Mouse (Mus musculus) spleen, postnatal 4 days (tissue): ENCODE results near the gene Unc45b.

Experiments
- DNase-seq, 2 experiments: peaks; one replicate each; pipeline ENCODE4 v3.0.0; 2022; ENCODE audit warnings: low spot score in 2 of 2

The Unc45b gene

GRCm38 (mm10) chr11:82910250-82910649, at the start of gene Unc45b:
Unc45b (plus strand) TSS chr11:82910550.
- DNase-seq: no peak

DNA sequence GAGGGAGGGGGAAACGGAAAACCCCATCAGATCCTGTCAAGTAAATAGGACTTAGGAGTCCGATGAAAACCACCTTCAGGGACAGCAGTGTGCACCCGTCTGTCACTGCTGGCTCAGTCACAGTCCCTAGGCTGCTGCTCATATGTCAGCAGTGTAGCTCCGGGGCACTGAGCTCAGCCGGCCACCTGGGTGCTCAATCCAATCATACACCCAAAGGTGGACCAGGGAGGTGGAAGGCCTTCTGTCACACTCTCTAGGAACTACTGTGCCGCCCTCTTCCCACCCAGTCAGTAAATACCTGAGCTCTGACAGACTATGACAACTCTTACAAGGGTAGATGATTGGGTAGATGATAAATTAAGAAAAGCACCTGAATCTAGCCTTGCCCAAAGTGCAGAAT, 49.6 kb upstream of the Unc45b start:
- DNase-seq: no peak

DNA sequence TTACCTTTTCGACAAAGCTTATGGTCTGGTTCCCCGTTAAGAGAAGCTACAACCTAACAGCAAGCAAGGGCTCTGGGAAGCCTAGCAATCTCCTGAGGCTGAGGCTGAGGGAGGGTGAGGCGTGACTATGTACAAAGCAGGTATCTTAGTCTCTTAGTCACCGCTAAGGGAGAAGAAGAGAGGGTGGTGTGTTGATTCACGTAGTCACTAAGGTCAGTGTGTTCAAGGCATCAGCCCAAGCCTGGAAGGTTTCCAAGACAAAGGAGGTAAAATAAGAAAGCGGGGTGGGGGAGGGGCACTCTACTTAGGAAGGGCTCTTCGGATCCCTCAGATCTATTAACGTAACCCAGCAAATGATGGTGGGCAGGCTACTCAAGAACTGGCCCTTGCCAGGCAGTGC, 48.8 kb upstream of the Unc45b start:
- DNase-seq: no peak

DNA sequence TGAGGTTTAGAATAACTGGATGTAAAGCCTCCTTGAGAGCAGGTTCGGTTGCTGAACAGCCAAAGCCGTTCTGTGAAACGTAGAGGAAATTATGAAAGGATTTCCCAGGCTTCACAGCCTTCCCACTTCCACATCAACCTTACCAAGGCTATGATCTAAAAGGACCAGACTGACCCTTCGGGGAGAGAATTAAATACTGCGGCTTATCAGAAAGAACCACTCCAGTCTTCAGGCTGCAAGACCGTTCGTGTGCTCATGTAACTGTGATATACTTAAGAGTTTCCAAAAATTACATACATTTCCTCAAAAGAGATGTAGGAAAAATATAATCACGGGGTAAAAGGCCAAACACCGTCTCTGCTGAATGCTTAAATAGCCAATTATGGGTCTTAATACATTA, 47.7 kb upstream of the Unc45b start:
- DNase-seq: no peak

- no peak for DNase-seq
These were observed 47.3 kb upstream of the Unc45b start for GRCm38 (mm10) chr11:82863059-82863458.

GRCm38 (mm10) chr11:82863488-82863931, 46.8 kb upstream of the Unc45b start:
- no peak for DNase-seq

DNA sequence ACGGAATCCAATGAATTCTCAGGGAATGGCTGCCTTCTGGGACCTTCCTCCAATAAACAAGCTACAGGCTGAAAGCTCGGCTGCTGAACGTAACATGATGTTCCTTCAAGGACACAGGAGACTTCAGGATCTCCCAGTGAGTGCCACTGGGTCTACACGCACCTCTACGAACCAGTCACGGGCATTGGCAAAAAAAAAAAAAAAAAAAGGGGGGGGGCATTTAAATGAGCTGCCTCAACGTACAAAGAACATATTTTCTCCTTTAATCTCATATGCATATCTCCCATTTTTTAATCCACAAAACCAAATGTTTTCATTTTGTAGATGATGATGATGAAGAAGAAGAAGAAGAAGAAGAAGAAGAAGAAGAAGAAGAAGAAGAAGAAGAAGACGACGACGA, 44.4 kb upstream of the Unc45b start:
- DNase-seq: no peak

GRCm38 (mm10) chr11:82866850-82867564, 43.3 kb upstream of the Unc45b start:
- DNase-seq: no peak

DNA sequence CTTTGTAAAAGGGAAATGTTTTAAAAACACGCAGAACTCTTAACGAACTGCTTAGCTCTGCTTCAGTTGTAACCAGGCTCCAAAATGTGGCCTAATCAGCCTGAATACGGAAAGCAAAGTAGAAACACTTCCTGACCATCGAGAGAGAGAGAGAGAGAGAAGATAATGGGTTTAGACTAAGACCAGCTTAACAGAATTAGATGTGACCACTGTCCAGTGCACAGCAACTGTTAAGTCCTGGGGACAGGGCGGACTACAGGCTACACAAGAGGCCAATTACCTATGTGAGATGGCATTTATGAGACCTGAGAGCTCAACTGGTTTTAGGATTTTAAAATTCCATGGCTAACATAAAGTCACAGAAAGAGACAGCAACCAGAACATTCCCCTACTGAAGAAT, 42.4 kb upstream of the Unc45b start:
- no peak for DNase-seq

DNA sequence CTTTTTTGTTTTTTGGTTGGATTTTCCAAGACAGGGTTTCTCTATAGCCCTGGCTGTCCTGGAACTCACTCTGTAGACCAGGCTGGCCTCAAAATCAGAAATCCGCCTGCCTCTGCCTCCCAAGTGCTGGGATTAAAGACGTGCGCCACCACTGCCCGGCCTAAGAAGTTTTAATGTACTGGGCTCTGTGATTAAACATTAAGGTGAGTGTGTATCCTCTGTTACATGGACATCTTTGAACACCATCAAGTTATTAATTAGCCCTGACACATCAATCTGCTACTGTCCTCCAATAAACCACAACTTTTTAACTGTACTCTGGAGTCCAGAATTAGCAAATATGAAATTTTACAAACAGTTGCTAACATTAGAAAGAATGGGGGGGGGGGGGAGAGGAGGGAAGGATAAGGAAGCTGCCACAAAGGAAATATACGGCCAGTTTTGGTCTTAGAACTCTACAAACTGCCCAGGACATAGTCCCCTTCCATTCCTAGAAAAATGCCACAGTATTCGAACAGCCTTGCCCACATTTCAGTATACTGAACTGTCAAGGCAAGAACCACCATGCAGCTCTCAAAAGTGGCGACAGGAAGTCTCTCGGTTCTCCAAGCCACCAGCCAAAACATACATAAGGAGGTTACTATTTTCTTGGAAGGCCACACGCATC, 40.7 kb upstream of the Unc45b start:
- DNase-seq: no peak

DNA sequence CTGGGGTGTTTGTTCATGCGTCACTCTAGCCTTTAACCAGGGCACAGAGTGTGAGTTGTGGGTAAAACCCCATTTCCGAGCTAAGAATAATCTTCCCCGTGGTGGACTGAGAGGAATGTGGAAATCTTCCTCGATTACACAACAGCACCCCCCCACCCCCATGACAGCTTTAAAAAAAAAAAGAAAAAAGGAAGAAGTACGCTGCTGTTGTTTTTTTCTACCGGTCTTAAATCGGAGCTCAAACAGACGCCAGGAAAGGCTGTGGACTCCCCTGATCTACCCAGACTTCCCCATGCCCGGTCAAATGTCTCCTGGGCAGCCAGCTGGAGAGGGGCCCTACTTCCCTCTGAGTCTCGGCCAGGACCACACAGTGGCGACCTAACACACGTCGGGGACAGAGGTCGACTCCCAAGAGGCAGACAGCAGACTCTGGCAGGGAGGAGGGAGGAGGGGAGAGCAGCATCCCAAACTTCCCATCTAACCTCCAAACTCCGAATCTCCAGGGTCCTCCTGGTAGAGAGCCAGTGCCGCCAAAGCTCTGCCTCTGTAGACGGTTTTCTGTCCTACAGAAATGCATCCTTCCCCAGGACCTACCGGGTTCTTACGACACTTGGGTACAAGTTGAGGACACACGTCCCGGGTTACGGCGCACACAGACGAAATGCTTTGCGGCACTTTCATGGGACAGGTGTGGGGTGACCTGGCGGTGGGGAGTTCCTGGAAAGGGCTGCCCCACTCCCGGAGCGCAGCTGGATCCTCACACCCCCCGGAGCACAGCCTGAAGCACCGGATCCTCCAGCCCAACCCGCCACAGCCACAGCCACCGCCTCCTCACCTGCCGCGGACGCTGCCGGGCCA, 39.9 kb upstream of the Unc45b start:
- DNase-seq: peak in 1 of 2 experiments; percentile 67

DNA sequence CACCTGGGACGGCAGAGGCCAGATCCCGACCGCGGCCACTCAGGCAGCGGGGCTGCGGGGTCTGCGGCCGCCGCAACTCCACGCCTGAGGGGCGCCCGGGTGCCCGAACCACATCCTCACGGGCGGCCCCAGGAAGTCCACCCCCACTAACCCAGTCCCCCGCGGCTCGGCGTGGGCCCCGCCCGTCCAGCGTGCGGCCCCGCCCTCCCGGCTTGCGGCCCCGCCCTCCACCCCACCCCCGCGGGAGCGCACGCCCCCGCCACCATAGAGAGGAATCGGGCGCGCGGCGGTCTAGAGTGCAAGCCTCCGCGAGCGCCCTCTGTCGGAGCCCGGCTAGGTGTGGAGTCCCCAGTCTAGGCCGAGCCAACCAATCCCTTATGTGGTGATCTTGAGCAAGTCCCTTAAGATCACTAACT, 39.3 kb upstream of the Unc45b start, which contains the start of gene Rffl:
TSS of gene Rffl (minus strand) at position 180 of the 416 bp plus-strand sequence.
- DNase-seq: peak; percentile 96 to 100

DNA sequence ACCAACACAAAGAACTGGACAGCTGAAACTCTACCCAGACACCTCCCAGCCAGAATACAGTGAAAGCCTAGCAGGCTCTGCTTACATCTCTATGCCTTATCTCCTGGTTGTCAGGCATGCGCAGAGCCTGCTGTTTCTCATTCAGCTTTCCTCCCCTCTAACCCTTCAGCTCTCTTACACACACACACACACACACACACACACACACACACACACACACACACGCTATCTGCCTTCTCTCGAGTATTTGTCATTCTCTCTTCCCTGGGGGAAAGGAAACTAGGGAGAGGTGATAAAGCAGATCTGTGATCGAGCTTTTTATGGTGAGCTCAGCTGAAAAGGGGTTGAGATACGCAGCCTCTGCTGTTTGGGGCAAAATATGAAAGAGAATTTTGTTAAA, 35.4 kb upstream of the Unc45b start:
- DNase-seq: no peak

GRCm38 (mm10) chr11:82875631-82876030, 34.7 kb upstream of the Unc45b start:
- no peak for DNase-seq

DNA sequence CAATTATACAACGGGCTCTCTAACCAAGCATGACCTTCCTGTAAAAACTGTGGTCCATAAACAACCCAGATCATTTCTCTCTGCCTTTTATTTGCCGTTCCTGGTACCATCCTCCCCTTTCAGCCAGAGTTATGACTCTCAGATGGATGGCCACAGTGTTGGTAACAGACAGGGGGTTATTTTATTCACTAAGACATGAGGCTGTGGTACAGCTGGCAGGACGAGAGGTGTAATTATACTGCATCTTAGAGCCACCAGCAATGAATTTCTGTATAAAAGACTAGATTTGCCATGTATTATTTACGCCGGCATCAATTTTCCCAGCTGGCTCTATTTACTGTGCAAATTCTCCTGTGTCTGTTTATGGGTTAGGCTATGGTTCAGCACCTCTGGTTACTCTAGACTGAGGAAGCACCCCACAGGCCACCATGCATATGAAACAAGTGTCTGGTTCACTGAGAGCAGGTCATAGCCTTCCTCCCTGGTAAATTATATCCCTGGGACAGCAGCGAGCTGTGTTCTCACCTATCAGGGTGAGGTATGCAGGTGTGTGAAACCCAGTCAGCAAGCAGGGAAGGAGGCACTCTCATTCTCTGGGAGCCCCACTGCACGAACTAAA, 32.5 kb upstream of the Unc45b start:
- DNase-seq: no peak

- DNase-seq: no peak
These were observed 27.2 kb upstream of the Unc45b start for GRCm38 (mm10) chr11:82883180-82883579.

DNA sequence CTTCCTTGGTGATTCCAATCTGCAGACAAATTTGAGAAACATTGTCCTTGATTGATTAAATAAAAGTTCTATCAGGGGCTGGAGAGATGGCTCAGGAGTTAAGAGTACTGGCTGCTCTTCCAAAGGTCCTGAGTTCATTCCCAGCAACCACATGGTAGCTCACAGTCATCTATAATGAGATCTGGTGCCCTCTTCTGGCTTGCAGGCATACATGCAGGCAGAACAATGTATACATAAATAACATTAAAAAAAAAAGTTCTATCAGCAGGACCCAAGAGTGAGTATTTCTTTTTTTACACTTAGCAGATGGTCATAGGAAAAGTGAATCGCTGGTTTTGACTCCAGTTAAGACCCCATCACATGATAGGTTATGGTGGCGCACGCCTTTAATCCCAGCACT, 23.8 kb upstream of the Unc45b start:
- DNase-seq: no peak

DNA sequence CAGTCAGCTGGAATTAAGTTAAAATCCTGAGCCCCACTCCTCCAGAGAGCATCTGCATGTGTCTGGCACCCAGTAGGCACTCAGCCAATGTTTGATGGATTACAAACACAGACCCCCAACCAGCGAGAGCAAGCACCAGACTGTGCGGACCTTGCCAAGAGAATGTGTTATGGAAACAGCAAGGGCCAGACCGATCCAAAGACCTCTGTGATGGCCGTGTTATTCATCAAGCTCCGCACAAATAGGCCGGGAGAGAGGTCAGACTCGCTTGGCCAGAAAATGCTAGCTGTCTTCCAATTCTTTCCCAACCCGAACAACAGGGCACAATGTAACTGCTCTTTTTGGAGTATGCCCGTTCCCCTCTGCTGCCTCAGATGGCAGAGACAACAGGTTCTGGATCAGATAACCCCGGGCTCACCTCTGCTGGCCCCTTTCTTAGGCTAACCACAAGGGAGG, 21.8 kb upstream of the Unc45b start:
- DNase-seq: no peak

GRCm38 (mm10) chr11:82889524-82890341, 20.6 kb upstream of the Unc45b start:
- no peak for DNase-seq

DNA sequence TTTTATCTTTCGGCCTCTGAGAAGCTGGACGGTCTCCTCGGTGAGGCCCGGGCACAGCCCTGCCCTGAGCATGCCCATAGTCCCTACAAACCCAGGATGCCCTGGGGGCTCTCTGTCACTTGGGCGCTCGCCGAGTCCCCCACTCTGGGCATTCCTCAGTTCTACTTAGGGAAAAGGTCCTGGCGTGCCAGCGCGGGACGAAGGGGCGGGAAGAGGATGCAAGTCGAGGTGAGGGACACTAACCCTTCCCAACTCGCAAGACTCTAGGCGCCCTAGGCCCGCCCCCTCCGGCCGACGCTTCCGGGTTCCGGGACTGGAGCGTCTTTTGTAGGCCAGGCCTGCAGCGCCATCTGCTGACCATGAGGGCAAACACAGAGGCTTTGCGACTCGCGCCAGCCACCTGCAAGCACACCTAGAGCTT, 20.0 kb upstream of the Unc45b start, which contains the start of gene Rad51d:
TSS of gene Rad51d (minus strand) at position 273 of the 421 bp plus-strand sequence.
- peak; percentile 95 to 98 for DNase-seq

DNA sequence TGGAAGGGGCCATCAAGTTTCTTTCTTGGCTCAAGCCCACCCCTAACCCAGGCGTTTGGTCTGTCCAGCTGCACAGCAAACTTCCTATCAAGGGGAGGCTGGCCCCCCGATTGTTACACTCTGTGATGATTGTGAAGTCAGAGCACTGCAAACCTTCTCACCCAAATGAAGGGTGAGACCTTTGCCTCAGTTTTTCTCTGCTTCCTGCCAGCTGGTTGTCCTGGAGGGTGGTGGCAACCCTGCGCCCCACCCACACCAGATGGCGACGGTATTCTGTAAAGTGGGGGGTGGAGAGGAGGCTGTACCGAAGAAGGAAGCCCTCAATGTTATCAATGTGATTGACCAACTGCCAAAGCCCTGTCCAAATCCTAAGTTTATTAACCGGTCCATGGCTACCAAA, 18.4 kb upstream of the Unc45b start, which contains the start of gene Fndc8:
TSS of gene Fndc8 (plus strand) at position 189 of the 400 bp plus-strand sequence.
- no peak for DNase-seq
